Mouse (Mus musculus) hindbrain, embryonic 12.5 days (tissue): ENCODE results near the gene Abhd14b. TPM values are rescaled to one million over a fixed set of nuclear protein-coding genes. Genes with fewer than 3 reads are reported as not detected.

Source experiments
- ATAC-seq: fragments of 200-750 bp; cut with Nextera tagmentation; 2 replicates; pipeline ENCODE4 v1.8.0; 2017; ENCODE audit warnings: moderate TSS enrichment; ENCODE audit not compliant: low FRiP score
- H3K27ac ChIP-seq: fragments of 300-500 bp; sonication (generic); 2 replicates; pipeline ENCODE4 v1.5.1; 2016; ENCODE audit warnings: mild to moderate bottlenecking
- H3K27me3 ChIP-seq: fragments of 300-500 bp; sonication (generic); 2 replicates; pipeline ENCODE4 v1.6.1; 2016; ENCODE audit warnings: mild to moderate bottlenecking
- H3K36me3 ChIP-seq: fragments of 300-500 bp; sonication (generic); 2 replicates; pipeline ENCODE4 v1.6.1; 2016; ENCODE audit warnings: mild to moderate bottlenecking
- H3K4me1 ChIP-seq: fragments of 300-500 bp; sonication (generic); 2 replicates; pipeline ENCODE4 v1.6.1; 2016
- H3K4me2 ChIP-seq: fragments of 300-500 bp; sonication (generic); replicated peaks from 2 replicates; pipeline ENCODE4 v1.6.1; 2016; ENCODE audit warnings: mild to moderate bottlenecking
- H3K4me3 ChIP-seq: fragments of 300-500 bp; sonication (generic); 2 replicates; pipeline ENCODE4 v1.5.1; 2016; ENCODE audit warnings: mild to moderate bottlenecking
- H3K9ac ChIP-seq: fragments of 300-500 bp; sonication (generic); 2 replicates; pipeline ENCODE4 v1.6.1; 2016; ENCODE audit warnings: mild to moderate bottlenecking, moderate library complexity
- H3K9me3 ChIP-seq: fragments of 300-500 bp; sonication (generic); replicated peaks from 2 replicates; pipeline ENCODE4 v1.6.1; 2016; ENCODE audit warnings: mild to moderate bottlenecking
- WGBS: fragments of 180-500 bp; shearing (Covaris S2); methylation state at CpG from one replicate; pipeline ENCODE4 v1.1.7; 2016; 5-methylcytosine and 5-hydroxymethylcytosine counted together
- polyA plus RNA-seq: library from polyadenylated mRNA; unstranded; fragments of >200 nt; fragmentation: Nextera tagmentation; extraction: Ambion mirVana; gene quantifications from 2 replicates; pipeline ENCODE4 v1.2.1, GENCODE M21; 2016

Gene Abhd14b
- polyA plus RNA-seq, 1 experiment from 2014 or later: 7.6 TPM

DNA sequence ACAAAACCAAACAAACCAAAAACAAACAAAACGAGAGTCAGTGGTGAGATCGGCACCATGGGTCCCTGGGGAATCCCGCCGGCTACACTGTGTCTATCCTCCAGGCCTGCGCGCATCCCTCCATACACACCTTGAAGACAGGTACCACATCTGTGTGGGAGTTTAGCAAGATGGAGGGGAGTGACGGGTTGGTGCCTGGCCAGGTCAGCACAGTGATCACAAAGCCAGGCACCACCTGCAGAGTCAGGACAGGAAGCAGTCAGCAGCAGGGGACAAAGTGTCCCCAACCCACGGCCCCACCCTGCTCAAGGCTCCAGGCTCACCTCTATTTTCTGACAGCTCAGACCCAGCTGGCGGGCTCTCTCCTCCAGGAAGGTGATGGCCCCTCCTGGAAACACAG, 10.7 kb upstream of the Abhd14b start:
- peaks cover 16% of the 10 kb centered on the region for H3K4me1 ChIP-seq
- no peak overlapping the region for H3K27ac ChIP-seq
- H3K4me2 ChIP-seq: no peak overlapping the region; the same call in 1 of the 2 replicates
- WGBS: 77% methylated on average over 9 of the region's 9 CpGs
- ATAC-seq: no peak
- no peaks in the 10 kb centered on the region for H3K27me3 ChIP-seq
- no peak overlapping the region for H3K4me3 ChIP-seq
- no peaks in the 10 kb centered on the region for H3K9me3 ChIP-seq
- H3K9ac ChIP-seq: no peak overlapping the region
- H3K36me3 ChIP-seq: peaks cover 37% of the 10 kb centered on the region

GRCm38 (mm10) chr9:106442680-106443079, 4.6 kb upstream of the Abhd14b start:
- no peaks in the 10 kb centered on the region for H3K36me3 ChIP-seq
- H3K27me3 ChIP-seq: no peaks in the 10 kb centered on the region
- H3K9me3 ChIP-seq: no peaks in the 10 kb centered on the region
- H3K9ac ChIP-seq: no peak overlapping the region
- 73% methylated on average over 5 of the region's 5 CpGs for WGBS
- H3K4me3 ChIP-seq: no peak overlapping the region
- peaks cover 24% of the 10 kb centered on the region for H3K4me1 ChIP-seq
- no peak for ATAC-seq
- H3K27ac ChIP-seq: no peak overlapping the region
- no peak overlapping the region for H3K4me2 ChIP-seq

GRCm38 (mm10) chr9:106444836-106445235, 2.4 kb upstream of the Abhd14b start:
- Histone ChIP-seq H3K4me3 (no peak overlapping the region), H3K9ac (no peak overlapping the region), H3K27me3 (no peaks in the 10 kb centered on the region), H3K4me2 (no peak overlapping the region), H3K9me3 (no peaks in the 10 kb centered on the region), H3K4me1 (peaks cover 30% of the 10 kb centered on the region), H3K36me3 (no peaks in the 10 kb centered on the region), H3K27ac (no peak overlapping the region)
- no peak for ATAC-seq
- 65% methylated on average over 4 of the region's 4 CpGs for WGBS

DNA sequence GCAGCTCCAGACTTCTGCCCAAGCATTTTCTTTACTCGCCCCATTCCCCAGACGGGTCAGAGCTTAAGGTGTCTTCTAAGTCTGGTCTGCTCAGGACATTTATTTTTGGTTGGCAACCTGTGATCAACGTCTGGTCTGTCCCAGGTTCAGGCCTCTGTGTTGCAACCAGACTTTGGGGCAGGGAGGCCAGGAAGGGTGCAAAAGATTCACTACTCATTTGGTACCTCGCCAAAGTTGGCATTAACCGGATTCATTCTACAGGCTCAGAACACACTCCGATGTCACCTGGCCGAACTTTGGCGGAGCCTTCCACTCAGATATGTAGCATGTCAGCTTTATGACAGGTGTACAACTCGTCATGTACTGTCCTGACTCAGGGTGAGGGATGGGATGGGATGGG, 692 bp downstream of the Abhd14b start:
- ATAC-seq: no peak
- peaks cover 56% of the 10 kb centered on the region for H3K4me1 ChIP-seq
- no peaks in the 10 kb centered on the region for H3K9me3 ChIP-seq
- H3K27ac ChIP-seq: peak overlapping the region; percentile 72
- 37% methylated on average over 9 of the region's 9 CpGs for WGBS
- peak overlapping the region; percentile 48; the same call in 1 of the 2 replicates for H3K4me3 ChIP-seq
- peak overlapping the region; percentile 74 for H3K4me2 ChIP-seq
- H3K9ac ChIP-seq: no peak overlapping the region
- H3K27me3 ChIP-seq: no peaks in the 10 kb centered on the region
- H3K36me3 ChIP-seq: no peaks in the 10 kb centered on the region

DNA sequence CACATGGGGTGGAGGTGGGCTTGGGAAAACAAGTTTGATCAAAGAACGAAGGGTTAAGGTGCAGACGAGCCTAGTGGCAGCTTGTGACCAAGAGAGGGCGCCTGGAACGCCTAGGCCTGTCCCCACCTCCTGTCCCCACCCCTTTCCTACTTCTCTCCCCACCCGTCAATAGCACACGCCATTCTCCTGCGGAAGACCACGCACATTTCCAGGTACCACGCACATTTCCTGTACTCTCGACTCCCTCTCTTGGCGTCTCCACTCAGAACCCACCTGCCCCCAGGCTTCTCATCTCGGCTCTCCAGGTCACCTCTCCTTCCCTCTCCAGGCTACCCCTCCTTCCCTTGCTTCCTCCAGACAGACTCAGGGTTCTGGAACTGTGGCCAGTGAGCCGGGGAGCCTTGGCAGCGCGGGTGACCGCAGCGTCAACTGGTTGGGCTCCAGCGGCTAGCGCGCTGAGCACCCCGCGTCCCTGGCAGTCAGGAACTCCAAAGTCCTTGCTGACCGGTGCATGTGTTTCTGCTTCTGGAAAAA, 1.3 kb downstream of the Abhd14b start:
- H3K9ac ChIP-seq: peak overlapping the region; percentile 62
- peak overlapping the region; percentile 39 for H3K4me3 ChIP-seq
- no peaks in the 10 kb centered on the region for H3K36me3 ChIP-seq
- peak overlapping the region; percentile 74 for H3K4me2 ChIP-seq
- WGBS: under 1% methylated on average over 23 of the region's 23 CpGs
- H3K27ac ChIP-seq: peak overlapping the region; percentile 72
- no peak for ATAC-seq
- no peaks in the 10 kb centered on the region for H3K9me3 ChIP-seq
- H3K4me1 ChIP-seq: peaks cover 58% of the 10 kb centered on the region
- no peaks in the 10 kb centered on the region for H3K27me3 ChIP-seq

DNA sequence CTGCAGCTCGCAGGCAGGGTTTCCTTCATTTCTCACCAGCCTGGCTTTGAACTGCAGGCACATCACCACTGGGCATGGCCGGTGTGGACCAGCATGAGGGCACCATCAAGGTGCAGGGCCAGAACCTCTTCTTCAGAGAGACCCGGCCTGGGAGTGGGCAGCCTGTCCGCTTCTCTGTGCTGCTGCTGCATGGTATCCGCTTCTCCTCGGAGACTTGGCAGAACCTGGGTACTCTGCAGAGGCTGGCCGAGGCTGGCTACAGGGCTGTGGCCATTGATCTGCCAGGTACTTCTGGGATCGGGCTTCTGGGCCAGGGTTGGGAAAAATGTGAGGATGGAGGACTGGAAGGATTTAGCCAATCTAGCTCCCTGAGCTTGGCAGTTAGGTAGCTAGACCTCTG, 2.7 kb downstream of the Abhd14b start:
- no peak overlapping the region for H3K4me2 ChIP-seq
- ATAC-seq: no peak
- no peaks in the 10 kb centered on the region for H3K27me3 ChIP-seq
- no peak overlapping the region for H3K4me3 ChIP-seq
- WGBS: 94% methylated on average over 8 of the region's 8 CpGs
- 0 out of 2 replicates have a peak overlapping the region, but pooled peaks have one; percentile 25 for H3K27ac ChIP-seq
- peaks cover 61% of the 10 kb centered on the region for H3K4me1 ChIP-seq
- H3K36me3 ChIP-seq: no peaks in the 10 kb centered on the region
- H3K9ac ChIP-seq: no peak overlapping the region
- no peaks in the 10 kb centered on the region for H3K9me3 ChIP-seq

DNA sequence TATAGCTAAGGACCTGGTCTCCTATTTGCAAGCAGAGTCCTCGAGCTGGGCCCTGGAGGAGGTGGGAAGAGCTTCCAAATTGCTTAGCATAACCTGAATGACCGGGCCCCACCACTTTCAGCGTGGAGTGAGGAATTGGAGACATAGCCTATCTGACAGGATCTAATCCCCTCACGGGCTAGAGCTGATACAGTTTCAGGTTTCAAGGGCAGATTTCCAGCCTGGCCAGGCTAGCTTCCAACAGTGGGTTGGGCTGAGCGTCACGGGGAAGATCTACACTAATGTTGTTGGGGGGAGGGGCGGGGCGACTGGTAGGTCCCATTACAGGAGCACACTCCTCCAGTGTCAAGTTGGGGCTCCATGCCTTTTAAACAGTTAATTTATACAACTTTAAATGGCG, 3.4 kb downstream of the Abhd14b start:
- H3K27me3 ChIP-seq: no peaks in the 10 kb centered on the region
- WGBS: 32% methylated on average over 9 of the region's 9 CpGs
- no peak overlapping the region for H3K9ac ChIP-seq
- H3K4me2 ChIP-seq: no peak overlapping the region
- no peaks in the 10 kb centered on the region for H3K9me3 ChIP-seq
- H3K4me1 ChIP-seq: peaks cover 67% of the 10 kb centered on the region
- H3K27ac ChIP-seq: no peak overlapping the region
- no peak for ATAC-seq
- H3K36me3 ChIP-seq: no peaks in the 10 kb centered on the region
- no peak overlapping the region for H3K4me3 ChIP-seq

GRCm38 (mm10) chr9:106451298-106451697, 4.0 kb downstream of the Abhd14b start:
- Histone ChIP-seq H3K9ac (peak overlapping the region; percentile 38), H3K27me3 (no peaks in the 10 kb centered on the region), H3K36me3 (no peaks in the 10 kb centered on the region), H3K4me1 (peaks cover 69% of the 10 kb centered on the region), H3K9me3 (no peaks in the 10 kb centered on the region), H3K4me3 (no peak overlapping the region), H3K4me2 (no peak overlapping the region), H3K27ac (no peak overlapping the region)
- 70% methylated on average over 11 of the region's 11 CpGs for WGBS
- no peak for ATAC-seq

DNA sequence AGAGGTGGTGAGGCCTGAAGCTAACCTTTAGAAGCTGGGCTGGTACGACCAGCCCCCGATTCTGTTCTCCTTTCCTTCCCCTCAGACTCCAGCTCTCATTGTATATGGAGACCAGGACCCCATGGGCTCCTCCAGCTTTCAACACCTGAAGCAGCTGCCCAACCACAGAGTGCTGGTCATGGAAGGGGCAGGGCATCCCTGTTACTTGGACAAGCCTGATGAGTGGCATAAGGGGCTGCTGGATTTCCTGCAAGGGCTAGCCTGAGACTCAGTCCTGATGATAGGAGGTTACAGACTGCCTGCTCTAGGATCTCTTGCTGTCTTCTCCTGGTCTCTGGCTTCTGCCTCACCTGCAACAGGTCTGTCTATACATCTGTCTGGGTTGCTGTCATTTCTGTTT, 4.6 kb downstream of the Abhd14b start:
- ATAC-seq: no peak
- Histone ChIP-seq H3K27ac (no peak overlapping the region), H3K4me2 (peak overlapping the region; percentile 99; the same call in 1 of the 2 replicates)

GRCm38 (mm10) chr9:106452351-106452750, 5.1 kb downstream of the Abhd14b start:
- H3K9me3 ChIP-seq: no peaks in the 10 kb centered on the region
- no peaks in the 10 kb centered on the region for H3K27me3 ChIP-seq
- peak overlapping the region; percentile 77; the same call in 1 of the 2 replicates for H3K4me3 ChIP-seq
- peak overlapping the region; percentile 99 for H3K4me2 ChIP-seq
- no peaks in the 10 kb centered on the region for H3K36me3 ChIP-seq
- H3K9ac ChIP-seq: peak overlapping the region; percentile 97
- no peak for ATAC-seq
- H3K27ac ChIP-seq: peak overlapping the region; percentile 96
- 18% methylated on average over 6 of the region's 6 CpGs for WGBS
- H3K4me1 ChIP-seq: peaks cover 74% of the 10 kb centered on the region

More for the DNA sequence above, 4.6 kb downstream of the Abhd14b start:
- Histone ChIP-seq H3K9ac (peak overlapping the region; percentile 97; the same call in 1 of the 2 replicates), H3K9me3 (no peaks in the 10 kb centered on the region), H3K4me3 (no peak overlapping the region), H3K27me3 (no peaks in the 10 kb centered on the region), H3K4me1 (peaks cover 73% of the 10 kb centered on the region), H3K36me3 (no peaks in the 10 kb centered on the region)
- 89% methylated on average over 2 of the region's 2 CpGs for WGBS

DNA sequence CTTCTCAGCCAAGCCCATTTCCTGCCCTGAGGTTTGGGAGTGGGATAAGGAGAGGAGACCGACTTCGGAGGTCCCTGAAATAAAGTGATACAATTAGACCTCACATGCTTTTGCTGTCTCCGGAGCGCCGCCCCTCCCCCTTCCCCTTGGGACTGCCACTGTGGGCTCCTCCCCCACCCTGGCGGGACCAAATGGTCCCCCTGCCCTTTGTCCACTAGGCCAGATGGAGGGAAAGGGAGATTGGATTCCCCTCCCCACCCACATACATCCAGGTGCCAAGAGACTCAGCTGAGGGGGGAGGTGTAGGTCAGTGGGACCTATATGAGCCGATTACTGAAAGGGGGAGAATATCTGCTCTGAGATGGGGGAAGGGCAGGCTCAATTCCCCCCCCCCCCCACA, 5.6 kb downstream of the Abhd14b start:
- peak; percentile 7; the same call in 1 of the 2 replicates for ATAC-seq
- no peaks in the 10 kb centered on the region for H3K27me3 ChIP-seq
- H3K27ac ChIP-seq: peak overlapping the region; percentile 96
- H3K36me3 ChIP-seq: peaks cover under 1% of the 10 kb centered on the region; the same call in 1 of the 2 replicates
- peak overlapping the region; percentile 99 for H3K4me2 ChIP-seq
- H3K4me1 ChIP-seq: peaks cover 75% of the 10 kb centered on the region
- H3K9ac ChIP-seq: peak overlapping the region; percentile 97
- no peaks in the 10 kb centered on the region for H3K9me3 ChIP-seq
- H3K4me3 ChIP-seq: peak overlapping the region; percentile 77
- WGBS: 0% methylated on average over 6 of the region's 7 CpGs

DNA sequence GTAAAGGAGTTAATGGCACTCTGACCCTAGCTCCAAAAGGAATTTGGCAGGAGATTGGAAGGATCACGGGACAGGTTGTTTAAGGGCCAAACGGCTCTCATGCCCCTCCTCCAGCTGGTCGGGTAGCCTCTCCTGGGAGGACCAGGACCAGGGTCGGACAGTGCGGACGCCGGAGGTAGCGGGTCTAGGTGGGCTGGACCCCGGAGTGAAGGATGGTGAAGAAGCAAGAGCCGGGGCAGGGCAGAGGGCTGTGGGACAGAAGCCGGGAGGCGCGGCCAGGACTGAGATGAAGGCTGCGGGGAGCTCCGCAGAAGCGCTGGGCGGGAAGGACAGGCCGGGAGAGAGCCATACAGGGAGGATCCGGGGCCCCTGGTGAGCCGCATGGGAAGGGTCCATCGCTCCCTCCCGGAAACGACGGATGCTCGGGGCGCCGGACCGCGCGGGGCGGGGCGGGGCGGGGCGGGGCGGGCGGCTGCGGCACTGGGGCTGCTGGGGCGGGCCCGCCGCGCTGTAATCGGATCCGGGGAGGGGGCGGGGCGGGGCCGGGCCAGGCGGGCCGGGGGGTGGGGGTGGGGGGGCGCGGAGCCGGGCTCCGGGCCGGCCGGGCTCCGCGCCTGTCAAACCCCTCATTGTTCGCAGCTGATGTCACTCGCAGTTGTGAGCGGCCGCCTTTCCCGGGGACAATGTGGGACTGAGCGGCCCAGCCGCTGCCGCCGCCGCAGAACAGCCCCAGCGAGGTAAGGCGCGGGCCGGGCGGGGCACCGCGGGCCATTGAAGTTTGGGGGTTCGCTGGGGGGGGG, 6.2 kb downstream of the Abhd14b start, which contains the start of gene Pcbp4:
Gene Pcbp4 (plus strand): TSS at position 21 of the 800 bp plus-strand sequence.
- WGBS: 1% methylated on average over 47 of the region's 74 CpGs
- Histone ChIP-seq H3K27me3 (no peaks in the 10 kb centered on the region), H3K4me3 (peak within 1 kb of the TSS; percentile 77), H3K4me1 (peaks cover 75% of the 10 kb centered on the region), H3K9ac (peak within 1 kb of the TSS; percentile 97), H3K4me2 (peak within 1 kb of the TSS; percentile 99), H3K9me3 (no peaks in the 10 kb centered on the region), H3K27ac (peak within 1 kb of the TSS; percentile 96), H3K36me3 (peaks cover 6% of the 10 kb centered on the region; the same call in 1 of the 2 replicates)
- ATAC-seq: peak; percentile 68
